Mouse (Mus musculus): ENCODE measurements at regions not wholly inside any gene's neighbourhood (a gene's known extent, or its start where the extent isn't known, plus 50 kb on each side); places are given as distances from the start of the nearest gene placed in this dataset.

DNA sequence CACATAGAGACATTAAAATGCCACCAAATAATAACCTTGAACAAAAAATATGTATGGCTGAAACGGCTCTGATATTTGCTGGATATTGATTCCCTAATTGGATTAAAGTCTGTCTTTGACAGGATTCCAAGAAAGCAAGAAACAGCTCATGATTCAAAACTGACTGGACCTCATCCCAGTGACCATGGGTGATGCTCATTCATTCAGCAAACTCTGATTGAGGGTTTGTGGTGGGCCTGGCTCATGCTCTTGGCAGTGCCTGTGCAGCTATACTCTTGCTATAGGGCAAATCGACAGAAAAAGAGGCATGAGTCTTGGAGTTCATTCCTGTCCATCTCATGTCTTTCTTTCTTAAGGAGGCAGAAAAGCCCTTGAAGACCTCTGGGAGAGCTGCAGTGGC, 98.7 kb downstream of the Otol1 start:
- Histone ChIP-seq H3K36me3 (ENCODE audit: control insufficient read depth, insufficient read depth, low read length) (no peaks in the 10 kb centered on the region), H3K27me3 (ENCODE audit: control insufficient read depth, insufficient read depth, low read length) (no peaks in the 10 kb centered on the region), H3K4me1 (ENCODE audit: control insufficient read depth, insufficient read depth, insufficient read length) (no peaks in the 10 kb centered on the region), H3K4me3 (ENCODE audit: extremely low read depth, insufficient read depth, insufficient read length) (no peak overlapping the region), H3K27ac (ENCODE audit: insufficient read depth, low read length) (no peak overlapping the region)
- WGBS, result 81% methylated on average over 2 of the region's 2 CpGs
- DNase-seq (ENCODE audit: low read depth in 1 of 2, low spot score in 2 of 2), result no peak
- TF ChIP-seq POLR2A (IDR thresholded peaks at IDR 0.05; ENCODE audit: low read depth, low read length), result no peak
- no peak for TF ChIP-seq CTCF (IDR thresholded peaks at IDR 0.05; ENCODE audit: extremely low read depth, insufficient read depth, insufficient read length, insufficient replicate concordance)

DNA sequence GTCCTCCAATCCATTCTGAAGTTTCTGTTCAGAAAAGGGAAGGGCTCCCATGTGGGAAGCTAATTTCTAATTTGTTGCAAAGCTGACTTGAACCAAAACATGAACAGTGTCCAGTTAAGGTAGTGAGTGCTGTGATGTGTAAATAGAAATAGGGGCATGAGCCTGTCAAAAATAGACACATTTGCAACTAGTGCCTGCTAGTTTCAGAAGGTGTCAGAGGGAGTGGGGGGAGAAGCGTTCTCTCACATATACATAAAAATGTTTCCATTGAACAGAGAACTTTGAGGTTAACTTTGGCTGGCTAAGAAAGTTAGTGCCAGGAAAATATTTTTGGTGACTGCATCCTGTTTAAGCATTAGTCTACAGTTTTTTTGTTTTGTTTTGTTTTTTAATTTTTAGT, 118.8 kb downstream of the Otol1 start:
- DNase-seq (ENCODE audit: low read depth in 1 of 2, low spot score in 2 of 2), result no peak
- H3K4me1 ChIP-seq (ENCODE audit: control insufficient read depth, insufficient read depth, insufficient read length), result no peaks in the 10 kb centered on the region
- 84% methylated on average over 1 of the region's 1 CpGs for WGBS
- H3K4me3 ChIP-seq (ENCODE audit: extremely low read depth, insufficient read depth, insufficient read length), result no peak overlapping the region
- H3K36me3 ChIP-seq (ENCODE audit: control insufficient read depth, insufficient read depth, low read length), result no peaks in the 10 kb centered on the region
- H3K27me3 ChIP-seq (ENCODE audit: control insufficient read depth, insufficient read depth, low read length), result no peaks in the 10 kb centered on the region
- no peak overlapping the region for H3K27ac ChIP-seq (ENCODE audit: insufficient read depth, low read length)
- TF ChIP-seq POLR2A (IDR thresholded peaks at IDR 0.05; ENCODE audit: low read depth, low read length) (no peak), CTCF (IDR thresholded peaks at IDR 0.05; ENCODE audit: extremely low read depth, insufficient read depth, insufficient read length, insufficient replicate concordance) (no peak)

DNA sequence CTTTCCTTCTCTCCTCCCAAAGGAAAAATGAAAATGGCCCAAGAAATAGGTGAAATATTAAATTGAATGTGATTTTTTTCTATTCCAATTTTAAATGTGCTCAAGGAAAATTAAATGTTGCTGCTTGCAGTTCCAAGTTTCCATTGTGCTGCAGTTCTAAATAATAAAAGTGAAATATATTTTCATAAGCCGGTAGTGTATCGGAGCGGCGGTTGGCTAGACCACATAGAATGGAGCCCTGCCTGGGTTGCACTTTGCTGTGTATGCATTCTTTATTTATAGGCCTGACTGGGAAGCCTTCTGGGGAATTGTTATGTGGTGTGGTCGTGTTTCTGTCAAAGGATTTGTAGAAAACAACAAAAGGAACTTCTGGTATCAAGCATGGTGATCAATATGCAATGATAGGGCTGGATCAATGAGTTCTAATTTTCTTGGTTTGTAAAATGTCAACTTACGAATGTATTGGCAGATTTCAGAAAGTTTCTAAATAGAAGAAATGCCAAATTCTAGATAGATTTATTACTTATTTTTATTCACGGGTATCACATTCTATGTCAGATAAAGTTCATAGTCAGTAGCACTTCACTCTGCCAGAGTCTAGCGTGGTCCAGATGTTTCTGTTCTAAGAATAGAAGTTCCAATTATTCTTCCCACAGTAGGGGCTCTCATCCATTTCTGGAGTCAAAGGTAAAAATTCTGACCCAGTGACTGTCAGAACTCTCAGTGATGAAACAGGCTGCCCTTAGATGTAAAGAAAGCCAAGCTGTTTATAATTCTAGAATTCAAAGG, 123.0 kb downstream of the Otol1 start:
- DNase-seq (ENCODE audit: low read depth in 1 of 2, low spot score in 2 of 2), result no peak
- Histone ChIP-seq H3K36me3 (ENCODE audit: control insufficient read depth, insufficient read depth, low read length) (no peaks in the 10 kb centered on the region), H3K4me1 (ENCODE audit: control insufficient read depth, insufficient read depth, insufficient read length) (no peaks in the 10 kb centered on the region), H3K27me3 (ENCODE audit: control insufficient read depth, insufficient read depth, low read length) (no peaks in the 10 kb centered on the region), H3K27ac (ENCODE audit: insufficient read depth, low read length) (no peak overlapping the region), H3K4me3 (ENCODE audit: extremely low read depth, insufficient read depth, insufficient read length) (no peak overlapping the region)
- 86% methylated on average over 8 of the region's 8 CpGs for WGBS
- TF ChIP-seq POLR2A (IDR thresholded peaks at IDR 0.05; ENCODE audit: low read depth, low read length) (no peak), CTCF (IDR thresholded peaks at IDR 0.05; ENCODE audit: extremely low read depth, insufficient read depth, insufficient read length, insufficient replicate concordance) (no peak)

DNA sequence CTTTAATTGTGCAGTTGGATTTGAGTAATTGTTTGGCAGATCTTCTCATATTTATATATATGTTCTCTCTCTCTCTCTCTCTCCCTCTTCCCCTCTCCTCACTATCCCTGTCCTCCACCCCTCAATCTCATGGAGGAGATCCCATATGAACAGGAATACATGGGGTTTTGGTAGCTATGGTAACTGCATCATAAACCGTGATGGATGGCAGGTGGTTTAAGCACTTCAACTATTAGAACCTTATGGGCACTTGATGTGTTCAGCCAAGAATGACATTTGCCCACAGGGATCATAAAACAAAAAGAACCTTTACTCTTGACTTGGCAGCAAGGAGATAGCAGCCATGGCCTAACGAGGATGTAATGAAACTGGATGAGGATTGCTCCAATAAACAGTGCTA, 127.5 kb downstream of the Otol1 start:
- WGBS, result 68% methylated on average over 2 of the region's 2 CpGs
- Histone ChIP-seq H3K36me3 (ENCODE audit: control insufficient read depth, insufficient read depth, low read length) (no peaks in the 10 kb centered on the region), H3K4me3 (ENCODE audit: extremely low read depth, insufficient read depth, insufficient read length) (no peak overlapping the region), H3K27me3 (ENCODE audit: control insufficient read depth, insufficient read depth, low read length) (no peaks in the 10 kb centered on the region), H3K27ac (ENCODE audit: insufficient read depth, low read length) (no peak overlapping the region), H3K4me1 (ENCODE audit: control insufficient read depth, insufficient read depth, insufficient read length) (no peaks in the 10 kb centered on the region)
- TF ChIP-seq POLR2A (IDR thresholded peaks at IDR 0.05; ENCODE audit: low read depth, low read length), result no peak
- no peak for TF ChIP-seq CTCF (IDR thresholded peaks at IDR 0.05; ENCODE audit: extremely low read depth, insufficient read depth, insufficient read length, insufficient replicate concordance)
- no peak for DNase-seq (ENCODE audit: low read depth in 1 of 2, low spot score in 2 of 2)

DNA sequence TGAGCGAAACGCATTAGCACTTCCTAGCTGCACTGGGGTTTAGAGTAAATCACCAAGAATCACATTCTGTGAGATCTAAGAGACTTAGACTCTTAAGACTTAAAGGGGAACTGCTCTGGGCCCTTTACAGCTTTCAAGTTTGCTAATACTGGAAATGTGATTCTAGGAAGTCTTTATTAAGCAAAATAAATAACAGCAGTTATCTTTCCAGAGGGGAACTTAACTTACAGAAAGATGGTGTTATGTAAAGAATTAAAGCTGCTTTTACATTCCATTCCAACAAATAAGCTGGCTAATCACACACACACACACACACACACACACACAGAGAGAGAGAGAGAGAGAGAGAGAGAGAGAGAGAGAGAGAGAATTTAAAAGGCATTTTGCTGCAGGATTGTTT, 131.1 kb downstream of the Otol1 start:
- TF ChIP-seq CTCF (IDR thresholded peaks at IDR 0.05; ENCODE audit: extremely low read depth, insufficient read depth, insufficient read length, insufficient replicate concordance), result no peak
- no peak for TF ChIP-seq POLR2A (IDR thresholded peaks at IDR 0.05; ENCODE audit: low read depth, low read length)
- no peak for DNase-seq (ENCODE audit: low read depth in 1 of 2, low spot score in 2 of 2)
- WGBS, result 95% methylated on average over 2 of the region's 2 CpGs
- H3K4me1 ChIP-seq (ENCODE audit: control insufficient read depth, insufficient read depth, insufficient read length), result no peaks in the 10 kb centered on the region
- H3K36me3 ChIP-seq (ENCODE audit: control insufficient read depth, insufficient read depth, low read length), result no peaks in the 10 kb centered on the region
- H3K27me3 ChIP-seq (ENCODE audit: control insufficient read depth, insufficient read depth, low read length), result no peaks in the 10 kb centered on the region
- no peak overlapping the region for H3K27ac ChIP-seq (ENCODE audit: insufficient read depth, low read length)
- H3K4me3 ChIP-seq (ENCODE audit: extremely low read depth, insufficient read depth, insufficient read length), result no peak overlapping the region

DNA sequence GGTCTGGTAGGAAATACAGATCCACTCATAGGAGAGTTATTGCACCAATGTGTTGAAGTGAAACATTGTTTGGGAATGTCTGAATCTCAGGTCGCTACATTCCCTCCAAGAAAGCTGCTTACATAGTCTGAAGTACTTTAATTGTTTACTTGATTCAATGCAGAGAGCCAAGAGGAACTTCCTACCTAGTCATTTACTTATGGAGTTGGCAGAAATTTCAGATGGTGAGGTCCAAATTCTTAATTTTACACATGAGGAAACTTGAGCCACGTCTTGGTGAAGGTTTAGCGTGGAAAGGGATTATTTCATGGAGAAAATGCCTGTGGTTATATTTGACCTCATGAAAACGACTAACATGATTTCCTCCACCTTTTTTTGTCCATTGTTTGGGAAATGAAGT, 131.5 kb downstream of the Otol1 start:
- 74% methylated on average over 4 of the region's 4 CpGs for WGBS
- Histone ChIP-seq H3K4me3 (ENCODE audit: extremely low read depth, insufficient read depth, insufficient read length) (no peak overlapping the region), H3K36me3 (ENCODE audit: control insufficient read depth, insufficient read depth, low read length) (no peaks in the 10 kb centered on the region), H3K27me3 (ENCODE audit: control insufficient read depth, insufficient read depth, low read length) (no peaks in the 10 kb centered on the region), H3K4me1 (ENCODE audit: control insufficient read depth, insufficient read depth, insufficient read length) (no peaks in the 10 kb centered on the region), H3K27ac (ENCODE audit: insufficient read depth, low read length) (no peak overlapping the region)
- TF ChIP-seq CTCF (IDR thresholded peaks at IDR 0.05; ENCODE audit: extremely low read depth, insufficient read depth, insufficient read length, insufficient replicate concordance) (no peak), POLR2A (IDR thresholded peaks at IDR 0.05; ENCODE audit: low read depth, low read length) (no peak)
- no peak for DNase-seq (ENCODE audit: low read depth in 1 of 2, low spot score in 2 of 2)

DNA sequence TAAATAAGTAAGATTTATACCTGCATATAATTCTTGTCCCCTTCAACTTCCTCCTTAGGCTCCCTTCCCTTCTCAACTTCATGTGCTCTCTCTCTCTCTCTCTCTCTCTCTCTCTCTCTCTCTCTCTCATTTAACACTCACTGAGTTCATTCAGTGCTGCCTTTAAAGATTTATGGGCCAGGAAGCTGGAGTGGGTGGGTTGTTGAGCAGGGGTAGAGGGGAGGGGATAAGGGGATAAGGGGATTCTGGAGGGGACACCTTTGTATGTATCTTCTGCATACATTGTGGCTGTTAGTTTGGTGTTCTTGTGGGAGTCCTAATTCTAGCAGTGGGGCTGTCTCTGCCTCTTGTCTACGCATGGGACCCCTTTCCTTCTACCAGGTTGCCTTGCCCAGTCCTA, 138.3 kb downstream of the Otol1 start:
- Histone ChIP-seq H3K4me3 (ENCODE audit: extremely low read depth, insufficient read depth, insufficient read length) (no peak overlapping the region), H3K27ac (ENCODE audit: insufficient read depth, low read length) (no peak overlapping the region), H3K27me3 (ENCODE audit: control insufficient read depth, insufficient read depth, low read length) (no peaks in the 10 kb centered on the region), H3K4me1 (ENCODE audit: control insufficient read depth, insufficient read depth, insufficient read length) (no peaks in the 10 kb centered on the region), H3K36me3 (ENCODE audit: control insufficient read depth, insufficient read depth, low read length) (no peaks in the 10 kb centered on the region)
- no peak for TF ChIP-seq CTCF (IDR thresholded peaks at IDR 0.05; ENCODE audit: extremely low read depth, insufficient read depth, insufficient read length, insufficient replicate concordance)
- no peak for TF ChIP-seq POLR2A (IDR thresholded peaks at IDR 0.05; ENCODE audit: low read depth, low read length)
- DNase-seq (ENCODE audit: low read depth in 1 of 2, low spot score in 2 of 2), result no peak
- 74% methylated on average over 1 of the region's 1 CpGs for WGBS

All from spleen, adult 2 months (tissue).